Mouse (Mus musculus): Measurements from ENCODE around the gene Dolpp1.

GRCm38 (mm10) chr2:30429156-30429555, 37.1 kb downstream of the Dolpp1 start:
- TF ChIP-seq POLR2A (IDR thresholded peaks at IDR 0.05; ENCODE audit: low read depth, low read length): no peak
- TF ChIP-seq CTCF (IDR thresholded peaks at IDR 0.05; ENCODE audit: extremely low read depth, insufficient read length, insufficient replicate concordance, low read depth, low read length): no peak

Data from small intestine, adult 2 months (tissue).